Comparison of ENCODE assay signal across 19 mouse cellular contexts in the genomic region with DNA sequence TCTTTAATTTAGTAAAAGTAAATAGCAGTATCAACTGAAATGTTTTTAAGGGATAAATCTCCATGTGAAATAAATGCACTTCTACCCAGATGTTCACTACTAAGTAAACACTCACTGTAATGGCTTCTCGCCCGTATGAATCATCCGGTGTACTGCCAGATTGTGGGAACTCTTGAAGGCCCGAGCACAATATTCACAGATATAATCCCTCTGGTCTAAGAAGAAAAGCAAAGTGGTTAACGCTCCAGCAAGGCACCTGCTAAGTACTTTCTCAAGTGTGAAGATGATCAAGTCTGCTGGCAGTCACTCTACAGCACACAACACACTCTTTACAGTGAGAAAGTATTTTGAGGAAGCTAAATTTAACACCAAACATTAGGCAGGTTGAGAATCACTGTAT. TPM values are rescaled to one million over a fixed set of nuclear protein-coding genes. Genes with fewer than 3 reads are reported as not detected.
DNase-seq lines count a peak whose midpoint lies in the region; ATAC-seq and TF ChIP-seq lines count a peak whose summit lies in the region.
"Had no signal": no experiment of that assay in that cellular context is flagged by ENCODE, and none has a peak within 500 bp of the region (broad histone marks: within the 10 kb centered on the region; RNA-seq: fewer than 3 reads in every experiment).

No protein-coding gene starts in this region.

- WGBS in stomach, postnatal 0 days: 31% methylated on average over 5 of the region's 5 CpGs
- 93% methylated on average over 5 of the region's 5 CpGs for WGBS in hindbrain, embryonic 12.5 days

- no peak for TF ChIP-seq EP300 in stomach, postnatal 0 days (optimal IDR thresholded peaks at IDR 0.05)

- peak; percentile 93 for DNase-seq in heart, adult 11 months
- no peak for DNase-seq in heart, postnatal 4 days
- DNase-seq in urinary bladder, postnatal 14 days (ENCODE audit: low spot score): peak; percentile 42
- no peak for DNase-seq in urinary bladder, postnatal 10 days (ENCODE audit: low spot score)
- peak; percentile 46 for DNase-seq in fat pad, adult 2 months (ENCODE audit: extremely low read depth, low read depth, low spot score)
- DNase-seq in stomach, postnatal 0 days (ENCODE audit: low spot score): no peak
- no peak for DNase-seq in thymus, postnatal 36 days
- DNase-seq: cerebellum, postnatal 25 days; kidney, adult 9 months; spleen, adult 18-20 months had no signal

- peaks cover 15% of the 10 kb centered on the region for H3K36me3 ChIP-seq in stomach, postnatal 0 days (ENCODE audit: control insufficient read depth, insufficient read depth, low read length)
- H3K36me3 ChIP-seq in hindbrain, embryonic 12.5 days: peaks cover 47% of the 10 kb centered on the region

- H3K27me3 ChIP-seq in stomach, postnatal 0 days (ENCODE audit: control insufficient read depth, insufficient read depth, low read length): no peaks in the 10 kb centered on the region
- H3K27me3 ChIP-seq in hindbrain, embryonic 12.5 days: no peaks in the 10 kb centered on the region
- H3K27me3 ChIP-seq: embryonic facial prominence, embryonic 12.5 days; forebrain, embryonic 15.5 days; heart, embryonic 13.5 days; neural tube, embryonic 13.5 days had no signal

- H3K9me3 ChIP-seq in stomach, postnatal 0 days (ENCODE audit: control insufficient read depth, low read length): no peaks in the 10 kb centered on the region
- H3K9me3 ChIP-seq in hindbrain, embryonic 12.5 days (replicated peaks): no peaks in the 10 kb centered on the region
- H3K9me3 ChIP-seq: embryonic facial prominence, embryonic 12.5 days; forebrain, embryonic 15.5 days; heart, embryonic 13.5 days; neural tube, embryonic 13.5 days had no signal

- no peak overlapping the region for H3K9ac ChIP-seq in stomach, postnatal 0 days (ENCODE audit: low read length)
- no peak overlapping the region for H3K9ac ChIP-seq in hindbrain, embryonic 12.5 days
- H3K9ac ChIP-seq: embryonic facial prominence, embryonic 12.5 days; forebrain, embryonic 15.5 days; heart, embryonic 13.5 days; neural tube, embryonic 13.5 days had no signal

- no peak overlapping the region for H3K4me2 ChIP-seq in stomach, postnatal 0 days (replicated peaks; ENCODE audit: low read depth)
- H3K4me2 ChIP-seq in hindbrain, embryonic 12.5 days (replicated peaks): no peak overlapping the region
- H3K4me2 ChIP-seq: embryonic facial prominence, embryonic 12.5 days; forebrain, embryonic 15.5 days; heart, embryonic 13.5 days; liver, embryonic 11.5 days; neural tube, embryonic 13.5 days had no signal

- no peak overlapping the region for H3K4me3 ChIP-seq in stomach, postnatal 0 days (ENCODE audit: low read depth, low read length)
- H3K4me3 ChIP-seq in hindbrain, embryonic 12.5 days: no peak overlapping the region
- H3K4me3 ChIP-seq: embryonic facial prominence, embryonic 12.5 days; forebrain, embryonic 15.5 days; heart, embryonic 13.5 days; layer of hippocampus, adult 2 months; neural tube, embryonic 13.5 days had no signal

- no peak overlapping the region for H3K27ac ChIP-seq in stomach, postnatal 0 days (replicated peaks)
- H3K27ac ChIP-seq in hindbrain, embryonic 12.5 days: no peak overlapping the region
- H3K27ac ChIP-seq: embryonic facial prominence, embryonic 12.5 days; forebrain, embryonic 15.5 days; heart, embryonic 13.5 days; layer of hippocampus, adult 2 months; macrophage; neural tube, embryonic 13.5 days had no signal

- no peaks in the 10 kb centered on the region for H3K4me1 ChIP-seq in stomach, postnatal 0 days (replicated peaks; ENCODE audit: control insufficient read depth, insufficient read depth)
- no peaks in the 10 kb centered on the region for H3K4me1 ChIP-seq in hindbrain, embryonic 12.5 days
- H3K4me1 ChIP-seq: embryonic facial prominence, embryonic 12.5 days; forebrain, embryonic 15.5 days; heart, embryonic 13.5 days; neural tube, embryonic 13.5 days had no signal

- TF ChIP-seq CTCF in stomach, postnatal 0 days (IDR thresholded peaks at IDR 0.05; ENCODE audit: low read depth): no peak

- ATAC-seq in stomach, postnatal 0 days (ENCODE audit: low FRiP score, low TSS enrichment): peak; percentile 76
- no peak for ATAC-seq in hindbrain, embryonic 12.5 days (ENCODE audit: low FRiP score)
- ATAC-seq: forebrain, embryonic 15.5 days; hindbrain, embryonic 16.5 days had no signal

RNA-seq across cellular contexts. Expression of gene Cntf, which starts 5.5 kb away (rescaled TPM):
- total RNA-seq in heart, postnatal 4 days (2021): 1 to 10 TPM; 3.1 to 3.5 TPM
- polyA plus RNA-seq in stomach, postnatal 0 days (2015; fragmentation: Nextera tagmentation; extraction: Ambion mirVana): 0.55 and 0.61 TPM in 2 replicates
- polyA plus RNA-seq in hindbrain, embryonic 12.5 days (2016; fragmentation: Nextera tagmentation; extraction: Ambion mirVana): 1.5 and 1.6 TPM in 2 replicates

RNA-seq across cellular contexts. Expression of gene Zfp91, which starts 25.0 kb away (rescaled TPM):
- 10 to 100 TPM; 81.2 to 83.3 TPM for total RNA-seq in heart, postnatal 4 days (2021)
- 8.6 and 8.9 TPM in 2 replicates for polyA plus RNA-seq in stomach, postnatal 0 days (2015; fragmentation: Nextera tagmentation; extraction: Ambion mirVana)
- polyA plus RNA-seq in hindbrain, embryonic 12.5 days (2016; fragmentation: Nextera tagmentation; extraction: Ambion mirVana): 20.8 and 20.9 TPM in 2 replicates

RNA-seq across cellular contexts. Expression of gene Lpxn, which starts 25.1 kb away (rescaled TPM):
- under 1 TPM; 0.67 to 0.90 TPM for total RNA-seq in heart, postnatal 4 days (2021)
- 1.5 and 1.7 TPM in 2 replicates for polyA plus RNA-seq in stomach, postnatal 0 days (2015; fragmentation: Nextera tagmentation; extraction: Ambion mirVana)
- polyA plus RNA-seq in hindbrain, embryonic 12.5 days (2016; fragmentation: Nextera tagmentation; extraction: Ambion mirVana): 0.53 and 0.66 TPM in 2 replicates

Comparison
In these comparisons a context has a peak if more than half of its experiments do, and no peak if none do; other contexts are left out.
1. DNase-seq: peak in heart, adult 11 months (single experiment), urinary bladder, postnatal 14 days (single experiment) and fat pad, adult 2 months (single experiment); none in heart, postnatal 4 days (single experiment), urinary bladder, postnatal 10 days (single experiment), stomach, postnatal 0 days (single experiment) and thymus, postnatal 36 days (0 of 2).